Mouse (Mus musculus) liver, adult 2 months (tissue): Measurements from ENCODE around the gene Baiap2l2.

Experiments
- CTCF ChIP-seq: fragments of 200-500 bp; IDR thresholded peaks from 2 replicates; pipeline ENCODE4 v1.5.1; 2011; ENCODE audit warnings: low read depth, low read length, control low read depth
- POLR2A ChIP-seq: fragments of 200-500 bp; IDR thresholded peaks from 2 replicates; pipeline ENCODE4 v1.6.1; 2011; ENCODE audit warnings: low read length, control low read depth; ENCODE audit not compliant: insufficient read depth; ENCODE audit errors: extremely low read depth

GRCm38 (mm10) chr15:79321733-79322190 lies 36.4 kb upstream of the Baiap2l2 start:
- TF ChIP-seq POLR2A = no peak
- TF ChIP-seq CTCF = no peak
